Mouse (Mus musculus): ENCODE measurements around the gene Mapk8ip1. TPM values are rescaled to one million over a fixed set of nuclear protein-coding genes. Genes with fewer than 3 reads are reported as not detected.
A peak's percentile ranks its signal among the peaks of the same experiment; 100 is the strongest.

Gene Mapk8ip1
- polyA plus RNA-seq, 1 experiment from 2014 or later, result 64.3 TPM

DNA sequence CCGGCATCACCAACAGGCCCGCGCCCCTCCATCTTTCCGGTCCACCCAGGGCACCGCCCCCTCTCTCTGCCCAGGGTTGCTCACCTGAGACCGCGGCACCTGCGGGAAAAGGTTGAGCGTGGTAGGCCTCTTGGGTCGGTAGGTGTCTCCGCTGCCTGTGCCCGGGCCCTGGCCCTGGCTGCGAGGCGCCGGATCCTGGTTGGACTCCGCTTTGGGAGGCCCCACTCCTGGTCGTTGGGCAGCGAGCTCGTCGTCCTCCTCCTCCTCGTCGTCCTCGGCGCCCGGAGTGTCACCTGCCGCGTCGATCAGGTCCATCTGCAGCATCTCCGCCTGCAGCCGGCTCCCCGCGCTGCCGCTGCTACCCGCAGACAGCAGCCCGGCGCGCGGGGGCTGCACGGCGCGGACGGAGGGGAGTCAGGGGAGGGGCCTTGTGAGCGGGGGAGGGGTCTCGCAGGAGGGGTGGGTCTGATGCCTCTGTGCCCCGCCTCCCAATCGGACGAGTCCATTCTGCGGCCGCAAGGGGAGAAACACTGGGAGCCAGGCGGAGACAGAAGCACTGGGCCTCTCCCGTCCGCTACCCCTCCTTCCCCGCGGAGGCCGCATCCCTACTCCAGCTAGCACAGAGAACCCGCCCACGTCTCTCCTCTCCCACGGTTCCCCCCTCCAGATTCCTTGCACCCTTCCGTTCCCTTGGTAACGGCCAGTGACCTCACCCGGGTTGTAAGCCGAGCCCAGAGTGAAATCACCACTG lies 12.0 kb downstream of the Mapk8ip1 start:
- Histone ChIP-seq H3K36me3 (ENCODE audit: control insufficient read depth, insufficient read depth, low read length) (peaks cover 31% of the 10 kb centered on the region), H3K4me2 (ENCODE audit: low read depth, low read length) (peak overlapping the region; percentile 58), H3K9ac (replicated peaks; ENCODE audit: low read depth, low read length) (peak overlapping the region; percentile 87), H3K4me1 (ENCODE audit: control insufficient read depth, insufficient read depth, low read length) (peaks cover 54% of the 10 kb centered on the region), H3K27ac (ENCODE audit: low read depth, low read length) (peak overlapping the region; percentile 85), H3K27me3 (ENCODE audit: control insufficient read depth, insufficient read depth, low read length) (no peaks in the 10 kb centered on the region), H3K4me3 (ENCODE audit: low read depth, low read length) (peak overlapping the region; percentile 72), H3K9me3 (ENCODE audit: control insufficient read depth, low read length) (no peaks in the 10 kb centered on the region)
- 1% methylated on average over 57 of the region's 62 CpGs for WGBS
- ATAC-seq (ENCODE audit: low read depth), result peak; percentile 94

DNA sequence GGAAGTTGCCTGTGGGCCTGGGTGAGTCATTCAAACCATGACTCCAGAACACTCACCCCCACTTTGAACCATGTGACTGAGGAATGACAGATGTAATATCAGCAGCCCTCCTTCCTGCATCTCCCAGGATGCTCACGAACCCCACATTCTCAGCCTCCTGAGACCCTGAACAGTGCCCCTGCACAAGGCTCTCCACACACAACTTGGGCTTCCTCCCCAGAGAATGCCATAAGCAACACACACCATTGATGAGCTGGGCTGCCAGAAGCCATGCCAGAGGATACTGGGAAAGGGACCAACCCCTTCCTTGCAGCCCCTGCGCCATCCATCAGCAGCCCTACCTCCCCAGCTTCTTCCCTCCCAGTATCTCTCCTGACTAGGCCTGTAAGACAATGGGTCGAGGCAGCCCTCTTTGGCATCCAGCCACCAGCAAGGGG lies 13.0 kb downstream of the Mapk8ip1 start:
- Histone ChIP-seq H3K36me3 (ENCODE audit: control insufficient read depth, insufficient read depth, low read length) (peaks cover 36% of the 10 kb centered on the region), H3K4me1 (ENCODE audit: control insufficient read depth, insufficient read depth, low read length) (peaks cover 51% of the 10 kb centered on the region), H3K27me3 (ENCODE audit: control insufficient read depth, insufficient read depth, low read length) (no peaks in the 10 kb centered on the region), H3K4me2 (ENCODE audit: low read depth, low read length) (peak overlapping the region; percentile 58), H3K27ac (ENCODE audit: low read depth, low read length) (peak overlapping the region; percentile 85; the same call in 1 of the 2 replicates), H3K9ac (replicated peaks; ENCODE audit: low read depth, low read length) (peak overlapping the region; percentile 87), H3K9me3 (ENCODE audit: control insufficient read depth, low read length) (no peaks in the 10 kb centered on the region), H3K4me3 (ENCODE audit: low read depth, low read length) (peak overlapping the region; percentile 72)
- ATAC-seq (ENCODE audit: low read depth), result no peak
- WGBS, result 29% methylated on average over 3 of the region's 3 CpGs

DNA sequence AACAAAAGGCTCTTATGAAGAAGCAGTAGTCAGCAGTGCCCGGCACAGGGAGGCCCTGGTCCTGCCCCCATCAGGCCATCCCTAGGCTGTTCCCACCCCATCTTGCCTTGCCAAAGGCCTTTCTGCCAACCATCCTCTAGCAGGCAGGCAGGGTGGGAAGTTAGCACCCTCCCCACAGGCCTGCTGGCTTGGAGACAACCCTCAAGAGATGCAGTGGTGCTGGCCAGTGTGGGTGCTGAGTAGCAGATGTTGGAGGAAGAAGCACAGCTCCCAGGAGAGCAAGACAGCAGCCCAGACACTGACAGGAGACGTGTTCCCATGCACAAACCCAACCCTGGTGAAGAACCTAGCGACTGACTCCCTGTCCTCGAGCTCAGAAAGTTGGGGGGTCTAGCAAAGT lies 13.4 kb downstream of the Mapk8ip1 start:
- peaks cover 39% of the 10 kb centered on the region for H3K36me3 ChIP-seq (ENCODE audit: control insufficient read depth, insufficient read depth, low read length)

DNA sequence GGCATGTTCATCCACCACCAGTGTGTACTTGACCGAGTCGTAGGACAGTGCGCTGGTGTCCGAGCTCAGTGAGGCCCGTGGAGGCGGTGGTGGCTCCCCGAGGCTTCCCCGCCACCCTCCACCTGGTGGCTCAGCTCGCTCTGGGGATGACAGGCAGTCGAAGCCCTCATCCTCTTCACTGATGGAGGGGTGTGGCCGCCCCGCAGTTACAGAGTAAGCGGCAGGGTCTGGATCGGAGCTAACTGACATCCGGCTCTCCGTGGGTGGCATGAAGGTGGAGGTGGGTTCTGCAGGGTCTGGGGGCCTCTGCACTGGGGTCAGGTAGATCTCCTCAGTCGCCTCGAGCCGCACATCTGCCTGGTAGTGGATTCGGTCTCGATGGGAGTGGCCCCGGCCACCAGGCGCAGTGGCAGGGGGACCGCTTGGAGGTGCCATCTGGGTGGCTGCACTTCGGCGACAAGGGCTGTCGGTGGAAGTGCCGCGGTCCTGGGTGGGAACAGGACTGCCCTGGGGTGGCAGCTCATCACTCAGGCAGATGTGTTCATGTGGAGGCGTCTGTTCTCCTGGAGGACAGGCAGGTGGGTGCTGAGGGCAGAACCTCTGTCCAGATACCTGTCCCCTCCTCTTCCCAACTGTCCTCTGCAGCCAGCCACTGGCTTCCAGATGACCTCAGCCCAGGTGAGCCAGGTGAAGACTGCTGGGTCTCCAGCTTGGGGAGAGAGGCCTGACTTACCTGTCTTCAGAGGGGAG lies 14.1 kb downstream of the Mapk8ip1 start:
- WGBS, result 93% methylated on average over 30 of the region's 30 CpGs
- H3K9me3 ChIP-seq (ENCODE audit: control insufficient read depth, low read length), result no peaks in the 10 kb centered on the region
- H3K27ac ChIP-seq (ENCODE audit: low read depth, low read length), result no peak overlapping the region
- ATAC-seq (ENCODE audit: low read depth), result no peak
- H3K27me3 ChIP-seq (ENCODE audit: control insufficient read depth, insufficient read depth, low read length), result no peaks in the 10 kb centered on the region
- peaks cover 40% of the 10 kb centered on the region for H3K4me1 ChIP-seq (ENCODE audit: control insufficient read depth, insufficient read depth, low read length)
- peaks cover 43% of the 10 kb centered on the region for H3K36me3 ChIP-seq (ENCODE audit: control insufficient read depth, insufficient read depth, low read length)
- H3K4me3 ChIP-seq (ENCODE audit: low read depth, low read length), result no peak overlapping the region
- peak overlapping the region; percentile 58 for H3K4me2 ChIP-seq (ENCODE audit: low read depth, low read length)
- no peak overlapping the region for H3K9ac ChIP-seq (replicated peaks; ENCODE audit: low read depth, low read length)

More for the DNA sequence above, 13.4 kb downstream of the Mapk8ip1 start:
- WGBS, result 68% methylated on average over 4 of the region's 4 CpGs
- Histone ChIP-seq H3K9me3 (ENCODE audit: control insufficient read depth, low read length) (no peaks in the 10 kb centered on the region), H3K27me3 (ENCODE audit: control insufficient read depth, insufficient read depth, low read length) (no peaks in the 10 kb centered on the region), H3K9ac (replicated peaks; ENCODE audit: low read depth, low read length) (0 out of 2 replicates have a peak overlapping the region, but pooled peaks have one; percentile 28), H3K4me3 (ENCODE audit: low read depth, low read length) (no peak overlapping the region), H3K4me1 (ENCODE audit: control insufficient read depth, insufficient read depth, low read length) (peaks cover 47% of the 10 kb centered on the region), H3K4me2 (ENCODE audit: low read depth, low read length) (peak overlapping the region; percentile 58), H3K27ac (ENCODE audit: low read depth, low read length) (no peak overlapping the region)
- ATAC-seq (ENCODE audit: low read depth), result no peak

DNA sequence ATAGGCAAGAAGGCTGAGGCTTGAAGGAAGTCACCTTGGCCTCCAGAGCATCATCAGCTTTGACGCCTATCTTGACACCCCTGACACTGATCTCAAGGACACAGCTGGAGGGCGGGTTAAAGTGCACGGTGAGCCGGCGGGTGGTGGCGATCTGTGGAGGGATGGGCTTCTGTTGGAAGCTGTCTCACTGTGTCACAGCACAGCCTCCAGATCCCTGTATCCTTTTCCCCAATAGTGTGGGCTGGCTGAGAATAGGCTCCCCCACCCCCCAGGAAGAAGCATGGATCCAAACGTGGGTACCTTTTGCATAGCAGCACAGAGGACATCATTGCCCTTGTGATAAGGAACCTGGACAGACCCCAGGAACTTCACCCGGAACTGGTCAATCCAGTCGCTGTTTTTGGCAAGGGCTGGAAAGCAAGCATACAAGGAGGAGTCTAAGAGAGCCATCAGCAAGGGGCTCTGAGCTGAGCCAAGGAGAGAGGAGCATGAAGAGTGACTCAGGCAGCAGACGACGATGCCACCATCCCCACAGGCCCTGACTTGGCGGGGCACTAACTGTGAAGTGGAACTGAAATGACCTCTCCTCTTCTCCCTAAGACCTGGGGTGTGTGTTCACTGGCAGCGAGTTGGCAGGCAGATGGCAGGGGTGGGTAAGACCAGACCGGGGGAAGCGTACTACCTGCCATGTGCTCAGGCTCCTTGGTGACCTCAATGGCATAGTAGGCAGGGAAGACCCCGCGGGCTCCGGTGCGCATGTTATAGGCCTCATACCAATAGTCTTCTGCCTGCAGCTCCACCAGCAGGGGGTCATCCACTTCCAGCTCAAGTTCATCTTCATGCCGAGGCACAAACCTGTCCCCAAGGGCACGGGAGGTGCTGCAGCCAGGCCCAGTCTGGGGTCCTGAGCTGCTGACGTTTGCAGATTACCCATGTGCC lies 15.7 kb downstream of the Mapk8ip1 start:
- Histone ChIP-seq H3K4me2 (ENCODE audit: low read depth, low read length) (no peak overlapping the region), H3K4me3 (ENCODE audit: low read depth, low read length) (no peak overlapping the region), H3K9ac (replicated peaks; ENCODE audit: low read depth, low read length) (no peak overlapping the region), H3K4me1 (ENCODE audit: control insufficient read depth, insufficient read depth, low read length) (peaks cover 26% of the 10 kb centered on the region), H3K27me3 (ENCODE audit: control insufficient read depth, insufficient read depth, low read length) (no peaks in the 10 kb centered on the region), H3K9me3 (ENCODE audit: control insufficient read depth, low read length) (no peaks in the 10 kb centered on the region), H3K36me3 (ENCODE audit: control insufficient read depth, insufficient read depth, low read length) (peaks cover 46% of the 10 kb centered on the region), H3K27ac (ENCODE audit: low read depth, low read length) (no peak overlapping the region)
- whole genome bisulfite sequencing, result 88% methylated on average over 22 of the region's 22 CpGs
- ATAC-seq (ENCODE audit: low read depth), result no peak

DNA sequence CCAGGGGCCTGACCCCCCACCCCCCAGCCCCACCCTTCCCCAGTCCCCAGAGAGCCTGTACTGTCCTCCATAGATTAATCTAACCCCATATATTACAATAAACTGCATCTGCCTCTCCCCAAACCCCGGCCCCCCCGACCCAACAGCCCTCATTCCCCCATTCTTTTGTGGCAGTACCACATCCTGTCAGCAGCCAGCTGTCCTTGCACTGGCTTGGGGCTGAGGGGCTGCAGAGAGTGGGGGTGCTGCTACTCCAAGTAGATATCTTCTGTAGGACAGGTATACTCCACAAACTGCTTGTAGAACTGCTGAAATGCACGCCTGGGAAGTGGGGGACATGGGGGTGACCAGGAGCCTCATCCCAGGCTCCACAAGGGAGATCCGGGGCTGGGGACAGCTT lies 17.0 kb downstream of the Mapk8ip1 start:
- no peak for ATAC-seq (ENCODE audit: low read depth)
- no peak overlapping the region for H3K9ac ChIP-seq (replicated peaks; ENCODE audit: low read depth, low read length)
- H3K9me3 ChIP-seq (ENCODE audit: control insufficient read depth, low read length), result no peaks in the 10 kb centered on the region
- WGBS, result 72% methylated on average over 4 of the region's 4 CpGs
- H3K27me3 ChIP-seq (ENCODE audit: control insufficient read depth, insufficient read depth, low read length), result no peaks in the 10 kb centered on the region
- H3K4me2 ChIP-seq (ENCODE audit: low read depth, low read length), result no peak overlapping the region
- peaks cover 54% of the 10 kb centered on the region for H3K36me3 ChIP-seq (ENCODE audit: control insufficient read depth, insufficient read depth, low read length)
- peaks cover 16% of the 10 kb centered on the region for H3K4me1 ChIP-seq (ENCODE audit: control insufficient read depth, insufficient read depth, low read length)
- no peak overlapping the region for H3K4me3 ChIP-seq (ENCODE audit: low read depth, low read length)
- H3K27ac ChIP-seq (ENCODE audit: low read depth, low read length), result no peak overlapping the region

DNA sequence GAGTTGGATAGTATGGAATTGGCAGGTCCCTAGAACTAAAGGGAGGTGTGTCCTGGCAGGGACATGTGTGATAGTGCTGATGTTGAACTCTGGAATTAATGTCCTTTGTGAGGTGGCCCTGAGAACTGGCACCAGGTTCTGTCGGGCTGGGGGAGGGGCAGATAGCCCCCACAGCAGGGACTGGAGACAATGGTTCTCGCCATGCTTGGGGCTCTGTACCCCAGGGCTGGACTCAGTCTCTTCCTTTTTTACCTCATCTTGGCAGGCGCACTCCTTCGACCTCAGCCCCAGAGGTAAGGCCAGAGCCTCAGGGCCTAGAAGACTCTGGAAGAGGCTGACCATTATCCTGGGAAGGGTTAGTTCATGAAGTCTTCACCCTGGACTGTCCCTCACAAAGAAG lies 18.3 kb downstream of the Mapk8ip1 start:
- Histone ChIP-seq H3K9me3 (ENCODE audit: control insufficient read depth, low read length) (no peaks in the 10 kb centered on the region), H3K9ac (replicated peaks; ENCODE audit: low read depth, low read length) (no peak overlapping the region), H3K4me2 (ENCODE audit: low read depth, low read length) (no peak overlapping the region), H3K4me1 (ENCODE audit: control insufficient read depth, insufficient read depth, low read length) (peaks cover 7% of the 10 kb centered on the region), H3K4me3 (ENCODE audit: low read depth, low read length) (no peak overlapping the region), H3K27me3 (ENCODE audit: control insufficient read depth, insufficient read depth, low read length) (no peaks in the 10 kb centered on the region), H3K36me3 (ENCODE audit: control insufficient read depth, insufficient read depth, low read length) (peaks cover 63% of the 10 kb centered on the region), H3K27ac (ENCODE audit: low read depth, low read length) (no peak overlapping the region)
- 85% methylated on average over 4 of the region's 4 CpGs for WGBS
- ATAC-seq (ENCODE audit: low read depth), result no peak

DNA sequence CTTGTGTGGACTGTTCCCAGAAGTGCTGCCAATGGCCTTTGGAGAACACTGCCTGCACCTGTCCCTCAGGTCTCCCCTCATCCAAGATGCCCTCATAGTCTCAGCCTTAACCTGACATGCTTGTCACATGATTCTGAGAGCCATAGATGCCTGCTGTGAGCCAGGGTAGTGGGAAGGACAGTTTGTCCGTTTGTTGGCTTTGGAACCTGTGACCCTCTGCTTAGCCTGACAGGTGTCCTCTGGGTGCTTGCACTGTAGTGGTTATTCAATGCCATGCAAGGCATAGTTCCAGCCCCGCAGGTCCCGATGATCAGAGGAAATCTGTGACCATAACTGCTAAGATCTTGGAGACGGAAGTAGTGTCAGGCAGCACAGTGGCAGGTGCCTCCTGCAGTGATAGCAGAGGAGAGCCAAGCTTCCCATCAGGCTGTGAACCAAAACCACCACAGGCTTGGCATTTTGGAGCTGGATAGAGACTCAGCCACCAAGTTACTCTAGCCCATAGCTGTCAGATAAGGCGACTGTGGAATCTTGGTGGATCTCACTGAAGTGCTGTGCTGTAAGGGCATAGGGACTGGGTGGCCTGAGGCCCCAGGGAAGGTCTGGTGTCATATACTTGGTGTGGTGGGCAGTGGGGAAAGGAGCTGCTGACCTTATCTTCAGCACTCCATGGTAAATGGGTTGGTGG lies 19.0 kb downstream of the Mapk8ip1 start, which contains the start of gene 1700029I15Rik:
1700029I15Rik (plus strand) TSS at position 638 of the 688 bp plus-strand sequence.
- Histone ChIP-seq H3K36me3 (ENCODE audit: control insufficient read depth, insufficient read depth, low read length) (peaks cover 59% of the 10 kb centered on the region), H3K27ac (ENCODE audit: low read depth, low read length) (no peak within 1 kb of the TSS), H3K4me1 (ENCODE audit: control insufficient read depth, insufficient read depth, low read length) (no peaks in the 10 kb centered on the region; the same call in 1 of the 2 replicates), H3K4me2 (ENCODE audit: low read depth, low read length) (no peak within 1 kb of the TSS), H3K27me3 (ENCODE audit: control insufficient read depth, insufficient read depth, low read length) (no peaks in the 10 kb centered on the region), H3K9me3 (ENCODE audit: control insufficient read depth, low read length) (no peaks in the 10 kb centered on the region), H3K9ac (replicated peaks; ENCODE audit: low read depth, low read length) (no peak within 1 kb of the TSS), H3K4me3 (ENCODE audit: low read depth, low read length) (no peak within 1 kb of the TSS)
- 92% methylated on average over 5 of the region's 5 CpGs for WGBS
- ATAC-seq (ENCODE audit: low read depth), result no peak

Data from neural tube, embryonic 14.5 days (tissue).